Comparison of ENCODE assay signal across 22 mouse cellular contexts in genomic region chr2:133994742-133995141, GRCm38 (mm10).
DNase-seq lines count a peak whose midpoint lies in the region; ATAC-seq and TF ChIP-seq lines count a peak whose summit lies in the region.
"Had no signal": no experiment of that assay in that cellular context is flagged by ENCODE, and none has a peak within 500 bp of the region (broad histone marks: within the 10 kb centered on the region; RNA-seq: fewer than 3 reads in every experiment).

No protein-coding gene starts in this region.

- H3K9me3 ChIP-seq in embryonic facial prominence, embryonic 13.5 days: no peaks in the 10 kb centered on the region
- H3K9me3 ChIP-seq: forebrain, embryonic 12.5 days; heart, embryonic 13.5 days; limb, embryonic 13.5 days; liver, embryonic 13.5 days; megakaryocyte, embryonic 14.5 days had no signal

- no peaks in the 10 kb centered on the region for H3K36me3 ChIP-seq in embryonic facial prominence, embryonic 13.5 days
- H3K36me3 ChIP-seq: forebrain, embryonic 12.5 days; heart, embryonic 13.5 days; limb, embryonic 13.5 days; liver, embryonic 13.5 days had no signal

- no peak overlapping the region for H3K4me2 ChIP-seq in embryonic facial prominence, embryonic 13.5 days
- H3K4me2 ChIP-seq: forebrain, embryonic 12.5 days; heart, embryonic 13.5 days; hindbrain, embryonic 14.5 days; limb, embryonic 13.5 days; liver, embryonic 13.5 days had no signal

- WGBS in embryonic facial prominence, embryonic 13.5 days: 19% methylated on average over 1 of the region's 1 CpGs

- peaks cover 5% of the 10 kb centered on the region for H3K4me1 ChIP-seq in embryonic facial prominence, embryonic 13.5 days
- H3K4me1 ChIP-seq: heart, embryonic 13.5 days; limb, embryonic 13.5 days; liver, embryonic 13.5 days; megakaryocyte, embryonic 14.5 days had no signal

- DNase-seq in gastrocnemius, adult 2 months: no peak
- no peak for DNase-seq in gastrocnemius, adult 18-20 months (ENCODE audit: low spot score)
- peak; percentile 5 for DNase-seq in brain, adult 2 months (ENCODE audit: low read depth, low spot score)
- peak; percentile 28 for DNase-seq in retina, postnatal 1 day
- no peak for DNase-seq in left cerebral cortex, postnatal 14 days (ENCODE audit: low spot score in 2 of 2)
- DNase-seq: adrenal gland, postnatal 10 days; B cell, adult 2 months; cerebellum, adult 11-12 months; cerebellum, adult 9-11 months; kidney, adult 11 months; kidney, postnatal 14 days; liver, embryonic 13.5 days; lung, adult 18-20 months had no signal

- ATAC-seq in embryonic facial prominence, embryonic 13.5 days (ENCODE audit: insufficient number of reproducible peaks, insufficient read depth, low FRiP score, low TSS enrichment, low read depth): no peak
- ATAC-seq: inflammation-experienced regulatory T-cells, adult 6 months; lung, postnatal 0 days; midbrain, embryonic 16.5 days had no signal

- H3K4me3 ChIP-seq in gastrocnemius, adult 2 months: no peak overlapping the region
- no peak overlapping the region for H3K4me3 ChIP-seq in embryonic facial prominence, embryonic 13.5 days
- H3K4me3 ChIP-seq: forebrain, embryonic 12.5 days; heart, embryonic 13.5 days; limb, embryonic 13.5 days; liver, embryonic 13.5 days; megakaryocyte, embryonic 14.5 days had no signal

- H3K9ac ChIP-seq in embryonic facial prominence, embryonic 13.5 days: no peak overlapping the region
- H3K9ac ChIP-seq: forebrain, embryonic 12.5 days; heart, embryonic 13.5 days; hindbrain, embryonic 14.5 days; limb, embryonic 13.5 days; liver, embryonic 13.5 days had no signal

- H3K27ac ChIP-seq in gastrocnemius, adult 2 months: peak overlapping the region; percentile 66
- peak overlapping the region; percentile 66; the same call in 1 of the 2 replicates for H3K27ac ChIP-seq in embryonic facial prominence, embryonic 13.5 days
- H3K27ac ChIP-seq: forebrain, embryonic 12.5 days; heart, embryonic 13.5 days; hindbrain, embryonic 14.5 days; limb, embryonic 13.5 days; liver, embryonic 13.5 days had no signal

- no peak for TF ChIP-seq CTCF in gastrocnemius, adult 2 months (IDR thresholded peaks at IDR 0.05)

- intact Hi-C loops in gastrocnemius, adult 2 months (cut with DNase I): no loop called here
- intact Hi-C loops in left cerebral cortex, postnatal 14 days (cut with DNase I): no loop called here

- no peaks in the 10 kb centered on the region for H3K27me3 ChIP-seq in embryonic facial prominence, embryonic 13.5 days
- H3K27me3 ChIP-seq: forebrain, embryonic 12.5 days; heart, embryonic 13.5 days; limb, embryonic 13.5 days; liver, embryonic 13.5 days; megakaryocyte, embryonic 14.5 days had no signal

Comparison
In these comparisons a context has a peak if more than half of its experiments do, and no peak if none do; other contexts are left out.
1. DNase-seq: peak in brain, adult 2 months (single experiment) and retina, postnatal 1 day (single experiment); none in gastrocnemius, adult 2 months (single experiment), gastrocnemius, adult 18-20 months (single experiment) and left cerebral cortex, postnatal 14 days (0 of 2).